In genomic region chr7:125478391-125478984, GRCm38 (mm10) we compare ENCODE assay signal across 8 mouse cellular contexts. TPM values are rescaled to one million over a fixed set of nuclear protein-coding genes. Genes with fewer than 3 reads are reported as not detected.
DNase-seq lines count a peak whose midpoint lies in the region; ATAC-seq and TF ChIP-seq lines count a peak whose summit lies in the region.
"Had no signal": no experiment of that assay in that cellular context is flagged by ENCODE, and none has a peak within 500 bp of the region (broad histone marks: within the 10 kb centered on the region; RNA-seq: fewer than 3 reads in every experiment).

No protein-coding gene starts in this region.

- peak; percentile 48 for DNase-seq in urinary bladder, postnatal 14 days (ENCODE audit: low spot score)
- no peak for DNase-seq in urinary bladder, postnatal 10 days (ENCODE audit: low spot score)
- no peak for DNase-seq in liver, postnatal 0 days
- no peak for DNase-seq in B cell, adult 2 months
- DNase-seq in cerebellum, postnatal 25 days: no peak
- no peak for DNase-seq in thymus, adult 18-20 months

- no peak overlapping the region for H3K27ac ChIP-seq in intestine, embryonic 15.5 days
- H3K27ac ChIP-seq in liver, postnatal 0 days (ENCODE audit: low read depth): peak overlapping the region; percentile 64; the same call in 1 of the 2 replicates
- H3K27ac ChIP-seq: midbrain, embryonic 12.5 days had no signal

- no peaks in the 10 kb centered on the region for H3K9me3 ChIP-seq in intestine, embryonic 15.5 days
- no peaks in the 10 kb centered on the region for H3K9me3 ChIP-seq in liver, postnatal 0 days (ENCODE audit: low read length)
- H3K9me3 ChIP-seq: midbrain, embryonic 12.5 days had no signal

- H3K4me2 ChIP-seq in intestine, embryonic 15.5 days (replicated peaks): no peak overlapping the region
- no peak overlapping the region for H3K4me2 ChIP-seq in liver, postnatal 0 days (ENCODE audit: low read depth, low read length)
- H3K4me2 ChIP-seq: midbrain, embryonic 12.5 days had no signal

- no peak for TF ChIP-seq CTCF in liver, postnatal 0 days (IDR thresholded peaks at IDR 0.05; ENCODE audit: low read depth)

- TF ChIP-seq EP300 in liver, postnatal 0 days (IDR thresholded peaks at IDR 0.05; ENCODE audit: low read depth): peak; percentile 56; the same call in 1 of the 2 replicates

- no peaks in the 10 kb centered on the region for H3K27me3 ChIP-seq in intestine, embryonic 15.5 days (replicated peaks)
- H3K27me3 ChIP-seq in liver, postnatal 0 days (ENCODE audit: insufficient read depth, low read length): no peaks in the 10 kb centered on the region
- H3K27me3 ChIP-seq: midbrain, embryonic 12.5 days had no signal

- peaks cover 7% of the 10 kb centered on the region for H3K4me1 ChIP-seq in intestine, embryonic 15.5 days (replicated peaks)
- peaks cover 33% of the 10 kb centered on the region for H3K4me1 ChIP-seq in liver, postnatal 0 days (ENCODE audit: insufficient read depth)

- ATAC-seq in intestine, embryonic 15.5 days: peak; percentile 23; the same call in 1 of the 2 replicates
- ATAC-seq in liver, postnatal 0 days: peak; percentile 72

- peaks cover 5% of the 10 kb centered on the region; the same call in 1 of the 2 replicates for H3K36me3 ChIP-seq in intestine, embryonic 15.5 days
- peaks cover 11% of the 10 kb centered on the region for H3K36me3 ChIP-seq in liver, postnatal 0 days (replicated peaks; ENCODE audit: insufficient read depth, low read length)

- WGBS in intestine, embryonic 15.5 days: 57% methylated on average over 7 of the region's 7 CpGs
- 71% methylated on average over 7 of the region's 7 CpGs for WGBS in liver, postnatal 0 days (ENCODE audit: insufficient replicate concordance)

- no peak overlapping the region for H3K4me3 ChIP-seq in intestine, embryonic 15.5 days (replicated peaks)
- no peak overlapping the region for H3K4me3 ChIP-seq in liver, postnatal 0 days (ENCODE audit: low read depth, low read length)
- H3K4me3 ChIP-seq: midbrain, embryonic 12.5 days had no signal

- H3K9ac ChIP-seq in intestine, embryonic 15.5 days: no peak overlapping the region
- no peak overlapping the region for H3K9ac ChIP-seq in liver, postnatal 0 days (replicated peaks)
- H3K9ac ChIP-seq: midbrain, embryonic 12.5 days had no signal

RNA-seq across cellular contexts. Expression of gene Nsmce1, which starts 12.9 kb away (rescaled TPM):
- polyA plus RNA-seq in intestine, embryonic 15.5 days (2015; fragmentation: Nextera tagmentation; extraction: Ambion mirVana): 120 TPM in 2 replicates
- polyA plus RNA-seq in liver, postnatal 0 days (2015; fragmentation: Nextera tagmentation; extraction: Ambion mirVana): 47.6 and 49.2 TPM in 2 replicates

RNA-seq across cellular contexts. Expression of gene Kdm8, which starts 34.0 kb away (rescaled TPM):
- 9.0 and 10.0 TPM in 2 replicates for polyA plus RNA-seq in intestine, embryonic 15.5 days (2015; fragmentation: Nextera tagmentation; extraction: Ambion mirVana)
- 2.1 and 2.8 TPM in 2 replicates for polyA plus RNA-seq in liver, postnatal 0 days (2015; fragmentation: Nextera tagmentation; extraction: Ambion mirVana)
